Mouse (Mus musculus) naive thymus-derived CD4-positive, alpha-beta T cell, adult 2 months (primary cell): ENCODE data around the gene Mettl21a.
"Not testable (repeated sequence)": the region's sequence is repeated elsewhere in the genome, so short reads cannot be mapped to it uniquely, and the experiment has no call there.

Experiments
- DNase-seq: peaks from one replicate; pipeline ENCODE4 v3.0.0-alpha.2; 2011; ENCODE audit warnings: low read depth

The Mettl21a gene

DNA sequence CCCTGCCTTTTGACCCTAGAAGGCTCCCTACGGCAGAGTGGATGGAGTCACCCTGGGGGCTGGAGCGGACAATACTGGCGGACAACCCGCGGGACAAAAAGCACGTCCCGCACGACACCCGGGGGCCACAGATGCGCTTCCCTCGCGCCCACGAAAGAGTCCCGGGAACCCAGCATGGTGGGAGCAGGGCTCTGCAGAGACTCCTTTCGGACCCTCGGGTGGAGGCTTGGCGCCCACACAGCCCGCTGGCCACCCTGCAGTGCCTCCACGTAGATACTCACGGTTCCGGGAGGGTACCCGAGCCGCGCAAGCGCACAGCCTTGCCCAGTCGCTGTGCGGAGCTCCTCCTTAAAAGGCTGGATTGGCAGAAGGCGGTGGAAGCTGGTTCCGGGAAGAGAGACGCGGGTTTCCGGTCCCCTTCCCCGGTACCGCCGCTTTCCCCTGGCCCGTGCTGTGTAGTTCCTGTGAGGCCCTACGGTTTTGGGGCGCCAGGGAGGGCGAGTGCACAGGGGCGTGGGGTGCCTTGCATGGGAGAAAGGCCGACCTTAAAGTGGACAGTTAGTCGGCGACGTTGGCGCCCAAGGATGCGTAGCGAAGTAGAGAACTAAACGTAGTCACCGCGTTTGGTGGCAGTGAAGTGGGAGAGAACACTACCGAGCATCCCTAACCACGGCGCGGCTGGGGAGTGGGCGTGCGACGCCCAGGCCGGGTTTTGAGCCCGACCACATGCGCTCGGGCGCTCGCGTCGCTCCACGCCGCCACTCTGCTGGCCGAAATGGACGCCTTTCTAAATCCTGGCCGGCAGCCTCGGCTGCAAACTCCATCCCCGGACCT, at the start of gene Mettl21a:
Gene Mettl21a (minus strand): TSS at position 362 of the 834 bp plus-strand sequence.
- peak; percentile 87 for DNase-seq

DNA sequence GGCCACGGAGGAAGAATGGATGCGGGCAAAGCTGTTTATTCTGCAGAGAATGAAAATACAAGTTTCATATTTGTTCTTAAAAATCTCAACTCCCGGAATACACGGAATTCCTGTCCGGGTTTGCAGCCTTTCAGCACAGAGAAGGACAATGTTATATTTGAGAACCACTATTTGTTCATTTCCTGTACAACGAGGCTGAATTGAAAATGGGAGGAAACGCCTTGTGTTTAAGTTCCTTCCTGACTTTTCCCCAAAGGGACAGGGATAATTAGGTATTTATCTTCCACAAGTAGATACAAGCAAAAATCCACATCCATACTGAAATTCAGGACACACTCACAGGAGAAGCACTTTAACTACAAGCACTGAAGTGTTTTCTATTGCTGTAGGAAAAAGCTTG, 41.8 kb upstream of the Mettl21a start:
- no peak for DNase-seq

DNA sequence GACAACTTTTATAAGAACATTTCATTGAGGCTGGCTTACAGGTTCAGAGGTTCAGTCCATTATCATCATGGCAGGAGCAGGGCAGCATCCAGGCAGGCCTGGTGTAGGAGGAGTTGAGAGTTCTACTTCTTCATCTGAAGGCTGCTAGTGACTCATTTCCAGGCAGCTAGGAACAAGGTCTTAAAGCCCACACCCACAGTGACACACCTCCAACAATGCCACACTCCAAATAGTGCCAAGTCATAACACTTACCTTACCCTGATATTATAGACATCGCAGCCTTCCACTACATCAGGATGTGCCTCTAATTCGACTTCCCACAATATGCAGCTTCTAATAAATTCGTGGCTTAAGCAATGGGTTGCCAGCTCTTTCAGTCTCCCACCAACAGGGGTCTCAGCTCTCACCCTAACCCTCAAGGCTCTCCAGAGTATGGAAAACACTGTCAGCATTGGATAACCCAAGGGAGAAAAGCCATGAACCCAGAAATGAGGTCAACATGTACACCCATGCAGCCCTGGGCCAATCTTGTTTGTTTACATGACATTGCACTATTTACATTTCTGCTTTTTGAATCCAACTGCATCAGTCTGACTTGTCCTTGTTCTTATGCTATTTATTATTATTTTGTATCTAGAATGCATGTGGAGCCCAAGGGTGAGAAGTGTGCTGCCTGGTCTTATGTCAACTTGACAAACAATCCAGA, 39.5 kb upstream of the Mettl21a start:
- no peak for DNase-seq

DNA sequence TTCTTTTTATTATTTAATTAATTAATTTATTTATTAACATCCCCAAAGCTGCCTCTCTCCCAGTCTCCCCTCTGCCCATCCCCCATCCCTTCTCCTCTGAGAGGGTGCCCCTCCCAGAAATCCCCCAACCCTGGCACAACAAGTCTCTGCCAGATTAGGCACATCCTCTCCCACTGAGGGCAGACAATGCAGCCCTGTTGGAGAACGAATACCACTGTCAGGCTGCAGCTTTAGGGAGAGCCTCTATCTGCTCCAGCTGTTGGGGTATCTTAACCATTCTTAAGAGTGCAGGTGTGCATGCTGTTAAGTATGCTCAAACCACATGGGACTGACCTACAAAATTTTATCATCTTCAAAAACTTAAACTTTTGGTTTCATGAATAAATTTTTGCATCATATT, 38.4 kb upstream of the Mettl21a start:
- no peak for DNase-seq

DNA sequence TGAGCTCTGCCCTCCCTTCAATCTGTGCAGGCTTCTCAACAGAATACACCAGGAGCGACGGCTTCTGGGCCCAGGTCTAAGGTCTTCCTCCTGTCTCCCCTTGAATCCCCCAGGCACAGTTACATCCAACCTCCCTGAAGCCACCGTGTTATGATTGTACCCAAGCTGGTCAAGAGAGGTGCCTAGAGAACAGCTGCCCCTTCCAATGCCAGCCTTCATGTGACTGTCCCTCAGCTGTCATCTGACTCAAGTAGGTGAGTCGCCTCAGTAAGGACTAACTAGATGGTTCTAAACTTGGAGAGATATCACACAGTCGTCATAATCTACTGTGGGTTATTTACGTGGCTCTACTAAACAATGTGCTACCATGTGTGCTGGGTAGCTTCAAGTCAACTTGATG, 36.7 kb upstream of the Mettl21a start:
- DNase-seq = no peak

- no peak for DNase-seq
Observed at GRCm38 (mm10) chr1:64649362-64650124, 32.5 kb upstream of the Mettl21a start.

DNA sequence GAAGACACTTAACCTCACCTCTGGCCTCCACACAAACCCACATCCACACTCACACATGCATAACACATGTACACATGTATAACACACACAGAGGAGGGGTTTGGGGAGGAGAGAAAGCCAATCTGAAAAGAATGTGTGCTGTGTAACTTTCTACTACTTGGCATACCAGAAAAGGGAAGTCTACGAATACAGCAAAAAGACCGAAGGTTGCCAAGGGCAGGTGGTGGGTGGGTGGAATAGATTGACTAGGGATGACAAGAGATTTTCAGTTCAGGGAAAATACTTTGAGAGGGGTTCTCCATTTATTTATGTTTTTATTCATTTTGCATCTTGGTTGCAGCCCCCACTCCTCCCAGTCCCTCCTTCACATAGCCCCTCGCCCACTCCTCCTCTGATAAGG, 27.5 kb upstream of the Mettl21a start:
- no peak for DNase-seq

DNA sequence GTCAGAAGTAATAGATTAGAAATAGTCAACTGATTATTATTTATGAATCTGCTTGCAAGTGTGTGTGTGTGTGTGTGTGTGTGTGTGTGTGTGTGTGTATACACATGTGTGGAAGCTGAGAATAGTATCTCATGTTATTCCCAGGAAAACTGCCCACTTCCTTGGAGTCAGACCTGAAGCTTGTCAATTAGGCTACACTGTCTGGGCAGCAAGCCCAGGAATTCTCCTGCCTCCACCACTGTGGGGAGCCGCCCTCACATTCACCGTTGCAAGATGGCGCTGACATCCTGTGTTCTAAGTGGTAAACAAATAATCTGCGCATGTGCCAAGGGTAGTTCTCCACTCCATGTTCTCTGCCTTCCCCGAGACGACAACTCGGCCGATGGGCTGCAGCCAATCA, 25.5 kb upstream of the Mettl21a start:
- DNase-seq = not testable (repeated sequence)

DNA sequence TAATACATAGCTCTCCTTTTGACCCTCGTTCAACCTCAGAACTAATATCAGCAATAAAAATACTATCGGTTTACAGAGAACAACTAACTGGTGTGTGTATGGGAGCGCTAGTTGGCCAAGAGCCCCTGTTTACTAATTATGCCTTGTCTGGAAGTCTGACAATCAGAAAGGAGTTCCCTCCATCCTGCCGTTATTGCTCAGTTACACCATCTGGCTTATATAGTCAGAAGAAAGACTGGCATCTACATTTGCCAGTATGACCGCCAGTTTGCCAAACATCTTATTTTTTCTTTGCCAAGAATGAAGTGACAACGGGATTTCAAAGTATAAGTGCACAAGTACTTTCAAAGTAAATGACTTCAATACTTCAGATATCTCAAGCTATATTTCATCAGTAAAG, 24.0 kb upstream of the Mettl21a start:
- no peak for DNase-seq

GRCm38 (mm10) chr1:64639279-64639678, 22.2 kb upstream of the Mettl21a start:
- DNase-seq = no peak

GRCm38 (mm10) chr1:64635624-64636023, 18.6 kb upstream of the Mettl21a start:
- no peak for DNase-seq

DNA sequence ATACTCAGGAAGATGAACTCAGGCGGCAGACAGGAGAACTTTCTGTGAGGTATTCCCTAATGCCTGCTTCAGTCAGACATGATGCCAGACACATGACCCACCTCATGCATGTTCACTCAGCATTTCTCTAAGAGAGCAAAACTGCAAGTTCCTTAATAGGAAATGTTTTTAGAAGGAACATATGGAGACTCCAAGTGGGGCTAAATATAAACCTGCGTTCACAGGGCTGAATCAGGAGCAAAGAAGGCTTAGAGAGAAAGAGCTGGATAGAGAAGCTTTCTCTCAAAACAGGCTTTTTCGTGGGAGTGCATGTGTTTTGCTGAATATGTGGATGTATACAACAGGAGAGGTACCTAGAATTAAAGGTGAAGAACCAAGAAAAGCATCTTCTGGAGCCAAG, 16.2 kb upstream of the Mettl21a start:
- DNase-seq = no peak

GRCm38 (mm10) chr1:64631526-64631925, 14.5 kb upstream of the Mettl21a start:
- DNase-seq = no peak

GRCm38 (mm10) chr1:64625214-64625613, 8.2 kb upstream of the Mettl21a start:
- no peak for DNase-seq

DNA sequence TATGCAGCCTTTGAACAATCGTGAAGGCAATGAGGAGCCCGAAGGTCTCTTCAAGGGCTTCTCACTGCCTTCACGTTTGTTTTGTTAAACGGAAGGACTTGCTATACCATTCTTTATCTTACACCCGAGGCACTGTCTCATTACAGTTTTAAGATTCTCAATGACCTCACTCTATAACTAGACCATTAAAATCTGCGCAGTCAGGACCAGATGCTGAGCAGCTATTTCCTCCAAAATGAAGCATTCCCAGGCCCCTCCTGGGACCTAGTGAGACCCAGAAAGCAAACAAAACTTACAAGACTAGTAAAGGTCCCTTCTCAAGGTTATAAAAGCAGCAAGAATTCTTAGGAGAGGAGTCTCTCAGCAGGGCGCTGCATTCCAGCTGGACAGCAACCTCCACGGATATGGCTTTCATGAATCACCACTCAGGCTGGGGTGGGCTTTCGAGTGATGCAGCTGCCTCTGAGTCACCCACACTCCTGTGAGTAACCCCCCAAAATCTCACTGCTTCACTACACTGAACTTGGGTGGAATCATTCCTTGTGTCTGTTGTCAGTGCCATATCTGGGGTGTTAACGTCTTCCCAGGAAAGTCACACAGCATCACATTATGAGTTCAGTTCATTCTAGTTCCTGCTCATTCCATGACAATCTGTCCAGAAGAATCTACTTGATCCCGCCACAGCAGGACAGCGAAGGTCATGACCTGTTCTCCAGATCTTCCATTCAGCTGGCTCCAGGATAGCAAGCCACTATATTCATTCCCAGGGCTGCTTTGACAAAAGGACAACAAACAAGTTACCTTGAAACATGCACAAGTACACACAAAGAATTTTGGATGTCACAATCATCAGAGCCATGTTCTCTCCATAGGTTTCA, 6.8 kb upstream of the Mettl21a start:
- DNase-seq = no peak

DNA sequence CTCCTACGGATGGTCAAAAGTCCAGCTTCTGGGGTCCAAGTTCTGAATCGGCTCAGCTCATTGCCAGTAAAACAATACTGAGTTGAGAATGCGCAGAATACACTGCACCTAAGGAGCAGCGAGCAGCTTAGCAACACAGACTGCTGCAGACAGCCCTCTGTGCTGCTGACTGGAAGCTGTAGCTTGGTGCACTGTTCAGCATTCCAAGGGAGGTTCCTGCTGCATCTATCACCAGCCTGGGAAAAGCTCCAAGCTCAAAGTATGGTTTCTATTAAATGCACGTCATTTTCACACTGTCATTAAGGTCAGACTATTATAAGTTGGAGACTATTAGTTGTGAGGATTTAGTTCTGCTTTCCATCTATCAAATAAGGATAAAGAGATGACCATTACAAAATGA, 4.1 kb upstream of the Mettl21a start:
- DNase-seq = no peak

DNA sequence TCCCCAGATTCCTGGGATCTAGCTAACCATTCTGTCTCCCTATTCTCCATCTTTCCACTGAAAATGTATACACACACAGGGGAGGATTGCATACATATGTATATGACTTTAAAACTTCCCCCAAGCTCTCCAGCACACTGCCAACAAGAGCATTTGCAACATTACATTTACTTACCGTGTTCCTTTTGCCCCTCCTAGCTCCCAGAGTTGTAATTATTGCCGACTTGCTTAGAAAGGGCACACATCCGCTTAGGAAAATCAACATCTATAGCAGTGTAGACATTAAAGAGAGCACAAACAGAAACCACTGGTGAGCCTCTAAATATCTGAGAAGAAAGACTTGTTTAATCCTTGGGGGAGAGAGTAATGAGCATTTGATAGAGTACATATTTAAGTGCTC, 1.2 kb upstream of the Mettl21a start:
- peak; percentile 28 for DNase-seq

- DNase-seq = peak; percentile 77
Observed at GRCm38 (mm10) chr1:64617715-64617984, 608 bp upstream of the Mettl21a start.

- DNase-seq = peak; percentile 43
Observed at GRCm38 (mm10) chr1:64616531-64616880, 536 bp downstream of the Mettl21a start.

DNA sequence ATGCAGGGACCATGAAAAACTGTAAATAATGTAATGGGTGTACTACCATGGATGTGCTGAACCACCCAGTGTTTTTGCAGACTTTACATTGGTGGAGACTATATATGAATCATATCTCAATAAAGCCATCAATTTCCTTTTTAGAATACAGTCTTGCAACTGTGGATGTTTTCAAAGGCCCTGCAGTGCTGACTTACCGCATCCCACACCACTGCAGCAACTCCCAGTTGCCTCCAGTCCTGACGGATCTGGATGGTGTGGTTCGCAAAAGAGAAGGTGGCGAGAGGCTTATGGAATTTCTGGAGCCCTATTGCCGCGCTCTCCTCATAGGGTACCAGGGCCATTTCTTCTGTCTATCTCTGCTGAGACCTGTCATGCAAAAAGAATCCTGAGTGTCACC, 966 bp downstream of the Mettl21a start:
- no peak for DNase-seq

DNA sequence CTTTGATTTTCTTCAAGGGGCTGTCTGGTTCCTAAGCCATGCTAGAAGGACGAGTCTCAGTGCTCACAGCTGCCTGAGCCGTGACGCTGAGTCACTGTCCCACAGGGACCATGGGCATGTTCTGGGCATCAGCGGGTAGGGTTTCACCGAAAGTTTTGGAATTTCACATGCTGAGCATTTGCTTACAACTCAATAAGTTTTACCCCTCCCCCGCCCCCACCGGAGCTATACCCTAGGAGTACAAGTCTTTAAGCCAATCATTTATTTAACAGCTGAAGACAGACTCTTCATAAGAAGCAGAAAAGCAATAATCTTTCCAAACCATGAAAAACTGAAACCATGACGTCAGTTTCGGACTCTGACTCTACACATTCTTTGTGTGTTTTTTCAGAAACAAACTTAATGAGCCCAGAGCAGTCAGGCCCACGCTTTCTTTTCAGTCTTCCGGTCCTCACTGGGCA, 1.5 kb downstream of the Mettl21a start:
- DNase-seq = no peak

- DNase-seq = no peak
Observed at GRCm38 (mm10) chr1:64614801-64615345, 2.2 kb downstream of the Mettl21a start.
